Mouse (Mus musculus): ENCODE results near the gene Rcc2.

Gene Rcc2

GRCm38 (mm10) chr4:140688044-140688825 is 12.1 kb upstream of the Rcc2 start:
- DNase-seq = no peak

GRCm38 (mm10) chr4:140688826-140689425 is 11.4 kb upstream of the Rcc2 start:
- no peak for DNase-seq

- DNase-seq = no peak
Observed at GRCm38 (mm10) chr4:140689873-140690655, 10.3 kb upstream of the Rcc2 start.

- no peak for DNase-seq
Observed at GRCm38 (mm10) chr4:140691481-140691880, 8.9 kb upstream of the Rcc2 start.

GRCm38 (mm10) chr4:140693513-140693912 is 6.8 kb upstream of the Rcc2 start:
- no peak for DNase-seq

- DNase-seq = no peak
Observed at GRCm38 (mm10) chr4:140694551-140695060, 5.7 kb upstream of the Rcc2 start.

- DNase-seq = no peak
Observed at GRCm38 (mm10) chr4:140695146-140695545, 5.2 kb upstream of the Rcc2 start.

GRCm38 (mm10) chr4:140695675-140696585 is 4.4 kb upstream of the Rcc2 start:
- DNase-seq = no peak

GRCm38 (mm10) chr4:140699441-140700127 is 757 bp upstream of the Rcc2 start:
- DNase-seq = peak; percentile 72

GRCm38 (mm10) chr4:140701049-140701715 is 841 bp downstream of the Rcc2 start:
- DNase-seq = peak; percentile 90

- peak; percentile 59 for DNase-seq
Observed at GRCm38 (mm10) chr4:140701716-140702561, 1.6 kb downstream of the Rcc2 start.

GRCm38 (mm10) chr4:140702611-140703327 is 2.4 kb downstream of the Rcc2 start:
- peak; percentile 92 for DNase-seq

GRCm38 (mm10) chr4:140703636-140704035 is 3.3 kb downstream of the Rcc2 start:
- DNase-seq = no peak

GRCm38 (mm10) chr4:140704166-140704565 is 3.8 kb downstream of the Rcc2 start:
- peak; percentile 57 for DNase-seq

- no peak for DNase-seq
Observed at GRCm38 (mm10) chr4:140707615-140708014, 7.3 kb downstream of the Rcc2 start.

- DNase-seq = no peak
Observed at GRCm38 (mm10) chr4:140708297-140708927, 8.1 kb downstream of the Rcc2 start.

- DNase-seq = no peak
Observed at GRCm38 (mm10) chr4:140709111-140709510, 8.8 kb downstream of the Rcc2 start.

- DNase-seq = no peak
Observed at GRCm38 (mm10) chr4:140709617-140710016, 9.3 kb downstream of the Rcc2 start.

- no peak for DNase-seq
Observed at GRCm38 (mm10) chr4:140710781-140711180, 10.4 kb downstream of the Rcc2 start.

Data from kidney, postnatal 10 days (tissue).